Mouse (Mus musculus): ENCODE measurements around the gene Gm20388. TPM values are rescaled to one million over a fixed set of nuclear protein-coding genes. Genes with fewer than 3 reads are reported as not detected.

Gm20388 gene
- polyA plus RNA-seq, 1 experiment from 2014 or later, result not detected

- Histone ChIP-seq H3K27ac (ENCODE audit: low read depth, low read length) (no peak overlapping the region; the same call in 1 of the 2 replicates), H3K9me3 (ENCODE audit: control insufficient read depth) (no peaks in the 10 kb centered on the region), H3K4me1 (replicated peaks; ENCODE audit: control insufficient read depth, insufficient read depth, low read length) (peaks cover 7% of the 10 kb centered on the region; the same call in 1 of the 2 replicates), H3K36me3 (ENCODE audit: control insufficient read depth, insufficient read depth) (peaks cover 53% of the 10 kb centered on the region), H3K4me3 (ENCODE audit: low read depth, low read length) (no peak overlapping the region), H3K27me3 (replicated peaks; ENCODE audit: control insufficient read depth, insufficient read depth, low read length) (no peaks in the 10 kb centered on the region), H3K9ac (ENCODE audit: low read depth, low read length) (no peak overlapping the region), H3K4me2 (replicated peaks; ENCODE audit: low read depth) (0 out of 2 replicates have a peak overlapping the region, but pooled peaks have one; percentile 7)
- no peak for TF ChIP-seq CTCF (IDR thresholded peaks at IDR 0.05; ENCODE audit: low read depth)
- WGBS, result 54% methylated on average over 7 of the region's 7 CpGs
- no peak for ATAC-seq
Observed at GRCm38 (mm10) chr8:120656322-120657052, 745.8 kb downstream of the Gm20388 start.

GRCm38 (mm10) chr8:120657415-120657814 is 746.8 kb downstream of the Gm20388 start:
- no peak overlapping the region for H3K9ac ChIP-seq (ENCODE audit: low read depth, low read length)
- WGBS, result 82% methylated on average over 8 of the region's 8 CpGs
- no peaks in the 10 kb centered on the region for H3K27me3 ChIP-seq (replicated peaks; ENCODE audit: control insufficient read depth, insufficient read depth, low read length)
- no peak overlapping the region for H3K4me2 ChIP-seq (replicated peaks; ENCODE audit: low read depth)
- peaks cover 7% of the 10 kb centered on the region; the same call in 1 of the 2 replicates for H3K4me1 ChIP-seq (replicated peaks; ENCODE audit: control insufficient read depth, insufficient read depth, low read length)
- peaks cover 53% of the 10 kb centered on the region for H3K36me3 ChIP-seq (ENCODE audit: control insufficient read depth, insufficient read depth)
- H3K4me3 ChIP-seq (ENCODE audit: low read depth, low read length), result no peak overlapping the region
- no peak for ATAC-seq
- no peak for TF ChIP-seq CTCF (IDR thresholded peaks at IDR 0.05; ENCODE audit: low read depth)
- no peaks in the 10 kb centered on the region for H3K9me3 ChIP-seq (ENCODE audit: control insufficient read depth)
- no peak overlapping the region for H3K27ac ChIP-seq (ENCODE audit: low read depth, low read length)

GRCm38 (mm10) chr8:120664566-120664965 is 753.9 kb downstream of the Gm20388 start:
- ATAC-seq, result no peak
- H3K9me3 ChIP-seq (ENCODE audit: control insufficient read depth), result no peaks in the 10 kb centered on the region
- H3K27me3 ChIP-seq (replicated peaks; ENCODE audit: control insufficient read depth, insufficient read depth, low read length), result no peaks in the 10 kb centered on the region
- no peak overlapping the region for H3K9ac ChIP-seq (ENCODE audit: low read depth, low read length)
- peak; percentile 19; the same call in 1 of the 2 replicates for TF ChIP-seq CTCF (IDR thresholded peaks at IDR 0.05; ENCODE audit: low read depth)
- no peak overlapping the region for H3K4me3 ChIP-seq (ENCODE audit: low read depth, low read length)
- H3K4me1 ChIP-seq (replicated peaks; ENCODE audit: control insufficient read depth, insufficient read depth, low read length), result peaks cover 18% of the 10 kb centered on the region
- H3K27ac ChIP-seq (ENCODE audit: low read depth, low read length), result no peak overlapping the region
- H3K4me2 ChIP-seq (replicated peaks; ENCODE audit: low read depth), result no peak overlapping the region; the same call in 1 of the 2 replicates
- 82% methylated on average over 6 of the region's 6 CpGs for whole genome bisulfite sequencing
- peaks cover 4% of the 10 kb centered on the region; the same call in 1 of the 2 replicates for H3K36me3 ChIP-seq (ENCODE audit: control insufficient read depth, insufficient read depth)

- peak; percentile 61 for TF ChIP-seq CTCF (IDR thresholded peaks at IDR 0.05; ENCODE audit: low read depth)
- Histone ChIP-seq H3K9me3 (ENCODE audit: control insufficient read depth) (no peaks in the 10 kb centered on the region), H3K36me3 (ENCODE audit: control insufficient read depth, insufficient read depth) (peaks cover 9% of the 10 kb centered on the region), H3K27ac (ENCODE audit: low read depth, low read length) (no peak overlapping the region), H3K4me1 (replicated peaks; ENCODE audit: control insufficient read depth, insufficient read depth, low read length) (peaks cover 18% of the 10 kb centered on the region), H3K4me3 (ENCODE audit: low read depth, low read length) (no peak overlapping the region), H3K9ac (ENCODE audit: low read depth, low read length) (no peak overlapping the region), H3K4me2 (replicated peaks; ENCODE audit: low read depth) (peak overlapping the region; percentile 76), H3K27me3 (replicated peaks; ENCODE audit: control insufficient read depth, insufficient read depth, low read length) (no peaks in the 10 kb centered on the region)
- WGBS, result 66% methylated on average over 3 of the region's 3 CpGs
- no peak for ATAC-seq
Observed at GRCm38 (mm10) chr8:120665726-120666455, 755.2 kb downstream of the Gm20388 start.

DNA sequence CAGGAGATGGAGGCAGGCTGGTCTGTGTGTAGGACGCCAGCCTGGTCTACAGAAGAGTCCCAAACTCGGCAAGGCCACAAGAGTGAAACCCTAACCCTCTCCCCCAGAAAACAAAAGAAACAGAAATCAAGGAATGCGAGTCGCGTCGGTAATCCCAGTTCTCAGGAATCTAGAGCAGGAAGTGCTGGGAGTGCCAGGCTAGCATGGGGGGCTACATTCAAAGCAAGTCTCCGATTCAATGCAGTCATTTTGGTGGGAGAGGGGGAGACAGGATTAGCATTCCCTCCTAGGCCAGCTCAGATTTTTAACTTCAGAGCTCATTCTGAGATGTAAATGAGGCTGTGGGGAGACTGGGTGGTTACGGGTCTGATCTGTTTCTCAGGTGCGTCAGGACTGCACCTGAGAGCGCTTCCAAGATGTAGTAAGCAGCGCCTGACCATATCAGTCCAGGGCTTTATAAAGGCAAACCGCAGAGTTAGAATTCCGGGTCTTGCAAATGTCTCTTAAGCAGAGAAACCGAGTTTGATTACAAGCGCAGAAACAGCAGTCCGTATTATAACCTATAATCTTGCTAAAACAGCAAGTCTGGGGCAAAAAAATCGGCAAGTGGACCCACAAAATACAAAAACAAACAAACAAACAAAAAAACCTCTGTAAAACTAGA is 756.3 kb downstream of the Gm20388 start:
- peak overlapping the region; percentile 93 for H3K4me3 ChIP-seq (ENCODE audit: low read depth, low read length)
- H3K4me2 ChIP-seq (replicated peaks; ENCODE audit: low read depth), result peak overlapping the region; percentile 76
- peak overlapping the region; percentile 65 for H3K27ac ChIP-seq (ENCODE audit: low read depth, low read length)
- H3K4me1 ChIP-seq (replicated peaks; ENCODE audit: control insufficient read depth, insufficient read depth, low read length), result peaks cover 18% of the 10 kb centered on the region
- no peak for TF ChIP-seq CTCF (IDR thresholded peaks at IDR 0.05; ENCODE audit: low read depth)
- ATAC-seq, result no peak
- peak overlapping the region; percentile 99 for H3K9ac ChIP-seq (ENCODE audit: low read depth, low read length)
- WGBS, result 3% methylated on average over 17 of the region's 17 CpGs
- no peaks in the 10 kb centered on the region for H3K27me3 ChIP-seq (replicated peaks; ENCODE audit: control insufficient read depth, insufficient read depth, low read length)
- H3K9me3 ChIP-seq (ENCODE audit: control insufficient read depth), result no peaks in the 10 kb centered on the region
- peaks cover 19% of the 10 kb centered on the region for H3K36me3 ChIP-seq (ENCODE audit: control insufficient read depth, insufficient read depth)
